In the genomic region with DNA sequence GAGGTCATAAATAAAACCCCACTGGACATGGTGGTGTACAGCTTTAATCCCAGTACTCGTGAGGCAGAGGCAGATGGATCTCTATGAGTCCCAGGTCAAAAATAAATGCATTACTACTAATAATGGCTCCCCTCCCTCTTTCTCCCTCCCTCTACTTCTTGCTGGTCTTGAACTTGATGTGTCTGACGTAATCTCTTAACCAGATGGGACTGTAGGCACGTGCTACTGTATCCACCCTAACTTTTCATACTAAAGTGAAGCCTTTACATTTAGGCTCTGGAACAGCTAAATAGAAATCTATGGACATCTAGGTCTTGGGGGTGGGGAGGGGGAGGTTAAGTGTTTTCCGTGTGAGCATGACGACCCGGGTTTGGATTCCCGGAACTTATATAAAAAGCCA, we compare ENCODE assay signal across 10 mouse cellular contexts. TPM values are rescaled to one million over a fixed set of nuclear protein-coding genes. Genes with fewer than 3 reads are reported as not detected.
A peak's percentile ranks its signal among the peaks of the same experiment; 100 is the strongest.
DNase-seq lines count a peak whose midpoint lies in the region; ATAC-seq lines count a peak whose summit lies in the region.
"Had no signal": no experiment of that assay in that cellular context is flagged by ENCODE, and none has a peak within 500 bp of the region (broad histone marks: within the 10 kb centered on the region; RNA-seq: fewer than 3 reads in every experiment).

No protein-coding gene starts in this region.

- H3K27me3 ChIP-seq in lung, embryonic 16.5 days (ENCODE audit: control insufficient read depth, insufficient read depth, low read depth, low read length) = no peaks in the 10 kb centered on the region
- H3K27me3 ChIP-seq in forebrain, embryonic 11.5 days (ENCODE audit: control insufficient read depth, insufficient read depth, low read length) = no peaks in the 10 kb centered on the region
- H3K27me3 ChIP-seq in limb, embryonic 12.5 days = no peaks in the 10 kb centered on the region
- H3K27me3 ChIP-seq in stomach, embryonic 14.5 days (ENCODE audit: control insufficient read depth, insufficient read depth, low read length) = no peaks in the 10 kb centered on the region

- peak overlapping the region; percentile 37 for H3K4me3 ChIP-seq in lung, embryonic 16.5 days (ENCODE audit: low read length)
- peak overlapping the region; percentile 49 for H3K4me3 ChIP-seq in forebrain, embryonic 11.5 days (ENCODE audit: low read depth, low read length)
- peak overlapping the region; percentile 56 for H3K4me3 ChIP-seq in limb, embryonic 12.5 days (replicated peaks)
- H3K4me3 ChIP-seq in stomach, embryonic 14.5 days (ENCODE audit: low read depth, low read length) = peak overlapping the region; percentile 37

- no peak for ATAC-seq in lung, embryonic 16.5 days (ENCODE audit: low read depth)
- ATAC-seq in forebrain, embryonic 11.5 days (replicated peaks; ENCODE audit: low FRiP score) = no peak
- no peak for ATAC-seq in limb, embryonic 12.5 days (ENCODE audit: insufficient number of reproducible peaks, insufficient read depth, low FRiP score, low TSS enrichment, low read depth)
- ATAC-seq in stomach, embryonic 14.5 days (ENCODE audit: insufficient number of reproducible peaks, insufficient read depth, low FRiP score, low read depth) = no peak

- H3K27ac ChIP-seq in lung, embryonic 16.5 days (ENCODE audit: low read length) = no peak overlapping the region
- H3K27ac ChIP-seq in forebrain, embryonic 11.5 days (ENCODE audit: low read depth, low read length) = no peak overlapping the region
- no peak overlapping the region for H3K27ac ChIP-seq in limb, embryonic 12.5 days
- no peak overlapping the region for H3K27ac ChIP-seq in stomach, embryonic 14.5 days (ENCODE audit: low read length)

- H3K9ac ChIP-seq in lung, embryonic 16.5 days (ENCODE audit: low read length) = peak overlapping the region; percentile 58
- no peak overlapping the region for H3K9ac ChIP-seq in forebrain, embryonic 11.5 days (ENCODE audit: low read length)
- 0 out of 2 replicates have a peak overlapping the region, but pooled peaks have one; percentile 13 for H3K9ac ChIP-seq in limb, embryonic 12.5 days (replicated peaks)
- no peak overlapping the region for H3K9ac ChIP-seq in stomach, embryonic 14.5 days (replicated peaks; ENCODE audit: low read depth, low read length)

- H3K4me2 ChIP-seq in lung, embryonic 16.5 days (ENCODE audit: low read depth, low read length) = peak overlapping the region; percentile 87
- H3K4me2 ChIP-seq in forebrain, embryonic 11.5 days (ENCODE audit: low read depth, low read length, severe bottlenecking) = peak overlapping the region; percentile 94
- H3K4me2 ChIP-seq in limb, embryonic 12.5 days = peak overlapping the region; percentile 88
- H3K4me2 ChIP-seq in stomach, embryonic 14.5 days (replicated peaks; ENCODE audit: low read depth, low read length) = peak overlapping the region; percentile 94

- no peaks in the 10 kb centered on the region for H3K9me3 ChIP-seq in lung, embryonic 16.5 days (ENCODE audit: control insufficient read depth, low read length)
- no peaks in the 10 kb centered on the region for H3K9me3 ChIP-seq in forebrain, embryonic 11.5 days (ENCODE audit: control insufficient read depth, low read length)
- no peaks in the 10 kb centered on the region for H3K9me3 ChIP-seq in limb, embryonic 12.5 days
- no peaks in the 10 kb centered on the region for H3K9me3 ChIP-seq in stomach, embryonic 14.5 days (ENCODE audit: control insufficient read depth, low read depth, low read length)

- H3K36me3 ChIP-seq in lung, embryonic 16.5 days (ENCODE audit: control insufficient read depth, insufficient read depth, low read length) = no peaks in the 10 kb centered on the region
- no peaks in the 10 kb centered on the region for H3K36me3 ChIP-seq in forebrain, embryonic 11.5 days (ENCODE audit: control insufficient read depth, insufficient read depth, low read length)
- peaks cover 2% of the 10 kb centered on the region; the same call in 1 of the 2 replicates for H3K36me3 ChIP-seq in limb, embryonic 12.5 days
- H3K36me3 ChIP-seq in stomach, embryonic 14.5 days (ENCODE audit: control insufficient read depth, insufficient read depth, low read length) = no peaks in the 10 kb centered on the region

- 66% methylated on average over 7 of the region's 7 CpGs for WGBS in lung, embryonic 16.5 days
- WGBS in forebrain, embryonic 11.5 days = 82% methylated on average over 7 of the region's 7 CpGs
- WGBS in limb, embryonic 12.5 days = 86% methylated on average over 7 of the region's 7 CpGs
- WGBS in stomach, embryonic 14.5 days = 79% methylated on average over 7 of the region's 7 CpGs

- no peak for DNase-seq in lung, adult 18-20 months
- no peak for DNase-seq in forebrain, embryonic 11.5 days (ENCODE audit: low spot score)
- no peak for DNase-seq in frontal cortex, postnatal 25 days (ENCODE audit: low spot score in 2 of 2)
- DNase-seq in adrenal gland, postnatal 4 days (ENCODE audit: low spot score in 2 of 2) = no peak
- DNase-seq in left cerebral cortex, adult 18-20 months (ENCODE audit: low spot score in 2 of 2) = no peak
- DNase-seq: cerebellum, postnatal 36 days; kidney, adult 2 months had no signal

- H3K4me1 ChIP-seq in lung, embryonic 16.5 days (replicated peaks; ENCODE audit: control insufficient read depth, insufficient read depth, low read length) = peaks cover 22% of the 10 kb centered on the region
- H3K4me1 ChIP-seq in forebrain, embryonic 11.5 days (replicated peaks; ENCODE audit: control insufficient read depth, insufficient read depth, low read length) = 0 out of 2 replicates have a peak, but pooled peaks cover 5% of the 10 kb centered on the region
- H3K4me1 ChIP-seq in limb, embryonic 12.5 days (replicated peaks) = peaks cover 27% of the 10 kb centered on the region
- H3K4me1 ChIP-seq in stomach, embryonic 14.5 days (ENCODE audit: control insufficient read depth, insufficient read depth, low read length) = peaks cover 14% of the 10 kb centered on the region; the same call in 1 of the 2 replicates

RNA-seq across cellular contexts. Expression of a gene that starts 10.2 kb away (rescaled TPM):
- 20.0 and 21.7 TPM in 2 replicates for polyA plus RNA-seq in lung, embryonic 16.5 days (2015; fragmentation: Nextera tagmentation; extraction: Ambion mirVana)
- 26.2 and 27.3 TPM in 2 replicates for polyA plus RNA-seq in forebrain, embryonic 11.5 days (2014; fragmentation: Nextera tagmentation; extraction: Ambion mirVana)
- polyA plus RNA-seq in limb, embryonic 12.5 days (2016; fragmentation: Nextera tagmentation; extraction: Ambion mirVana) = 18.5 and 18.8 TPM in 2 replicates
- polyA plus RNA-seq in stomach, embryonic 14.5 days (2014; fragmentation: Nextera tagmentation; extraction: Ambion mirVana) = 18.3 and 19.9 TPM in 2 replicates
- 10 to 100 TPM; 53.4 to 53.8 TPM for total RNA-seq in adrenal gland, postnatal 4 days (2021)
- 10 to 100 TPM; 38.2 to 40.5 TPM for total RNA-seq in left cerebral cortex, adult 18-20 months (2021)

RNA-seq across cellular contexts. Expression of a gene that starts 32.0 kb away (rescaled TPM):
- polyA plus RNA-seq in lung, embryonic 16.5 days (2015; fragmentation: Nextera tagmentation; extraction: Ambion mirVana) = 10.4 and 11.7 TPM in 2 replicates
- 31.2 and 33.8 TPM in 2 replicates for polyA plus RNA-seq in forebrain, embryonic 11.5 days (2014; fragmentation: Nextera tagmentation; extraction: Ambion mirVana)
- polyA plus RNA-seq in limb, embryonic 12.5 days (2016; fragmentation: Nextera tagmentation; extraction: Ambion mirVana) = 8.3 and 8.6 TPM in 2 replicates
- polyA plus RNA-seq in stomach, embryonic 14.5 days (2014; fragmentation: Nextera tagmentation; extraction: Ambion mirVana) = 11.2 and 12.3 TPM in 2 replicates
- total RNA-seq in adrenal gland, postnatal 4 days (2021) = 10 to 100 TPM; 13.6 to 16.4 TPM
- total RNA-seq in left cerebral cortex, adult 18-20 months (2021) = 10 to 100 TPM; 28.8 to 32.1 TPM

RNA-seq across cellular contexts. Expression of a gene that starts 51.1 kb away (rescaled TPM):
- 1.8 and 1.9 TPM in 2 replicates for polyA plus RNA-seq in lung, embryonic 16.5 days (2015; fragmentation: Nextera tagmentation; extraction: Ambion mirVana)
- 3.0 and 3.1 TPM in 2 replicates for polyA plus RNA-seq in forebrain, embryonic 11.5 days (2014; fragmentation: Nextera tagmentation; extraction: Ambion mirVana)
- 4.5 and 5.2 TPM in 2 replicates for polyA plus RNA-seq in limb, embryonic 12.5 days (2016; fragmentation: Nextera tagmentation; extraction: Ambion mirVana)
- polyA plus RNA-seq in stomach, embryonic 14.5 days (2014; fragmentation: Nextera tagmentation; extraction: Ambion mirVana) = 3.5 and 4.0 TPM in 2 replicates
- total RNA-seq in adrenal gland, postnatal 4 days (2021) = 1 to 10 TPM; 6.5 to 8.2 TPM
- 1 to 10 TPM; 4.6 to 4.8 TPM for total RNA-seq in left cerebral cortex, adult 18-20 months (2021)

Comparison
In these comparisons a context has a peak if more than half of its experiments do, and no peak if none do; other contexts are left out.
1. H3K9ac ChIP-seq: peak in lung, embryonic 16.5 days (single experiment) and limb, embryonic 12.5 days (single experiment); none in forebrain, embryonic 11.5 days (single experiment) and stomach, embryonic 14.5 days (single experiment).
2. Peak in every context shown above with its lines, with median percentiles within 50 percentile points of each other: H3K4me2 ChIP-seq and H3K4me3 ChIP-seq.